Mouse (Mus musculus): ENCODE measurements around the gene Ccdc50.

The Ccdc50 gene

GRCm38 (mm10) chr16:27395251-27396037 lies 6.8 kb downstream of the Ccdc50 start:
- DNase-seq (ENCODE audit: low spot score in 2 of 2) = no peak

GRCm38 (mm10) chr16:27396951-27397350 lies 8.3 kb downstream of the Ccdc50 start:
- no peak for DNase-seq (ENCODE audit: low spot score in 2 of 2)

- DNase-seq (ENCODE audit: low spot score in 2 of 2) = no peak
These were observed 10.5 kb downstream of the Ccdc50 start for GRCm38 (mm10) chr16:27399026-27399718.

GRCm38 (mm10) chr16:27399719-27400253 lies 11.1 kb downstream of the Ccdc50 start:
- no peak for DNase-seq (ENCODE audit: low spot score in 2 of 2)

GRCm38 (mm10) chr16:27401579-27401978 lies 12.9 kb downstream of the Ccdc50 start:
- DNase-seq (ENCODE audit: low spot score in 2 of 2) = no peak

- DNase-seq (ENCODE audit: low spot score in 2 of 2) = no peak
These were observed 15.4 kb downstream of the Ccdc50 start for GRCm38 (mm10) chr16:27404107-27404506.

- no peak for DNase-seq (ENCODE audit: low spot score in 2 of 2)
These were observed 28.4 kb downstream of the Ccdc50 start for GRCm38 (mm10) chr16:27416937-27417584.

- DNase-seq (ENCODE audit: low spot score in 2 of 2) = no peak
These were observed 29.0 kb downstream of the Ccdc50 start for GRCm38 (mm10) chr16:27417632-27418031.

GRCm38 (mm10) chr16:27420982-27421381 lies 32.3 kb downstream of the Ccdc50 start:
- no peak for DNase-seq (ENCODE audit: low spot score in 2 of 2)

- DNase-seq (ENCODE audit: low spot score in 2 of 2) = no peak
These were observed 46.4 kb downstream of the Ccdc50 start for GRCm38 (mm10) chr16:27435034-27435433.

- DNase-seq (ENCODE audit: low spot score in 2 of 2) = no peak
These were observed 55.3 kb downstream of the Ccdc50 start for GRCm38 (mm10) chr16:27443941-27444340.

GRCm38 (mm10) chr16:27449360-27449759 lies 60.7 kb downstream of the Ccdc50 start:
- DNase-seq (ENCODE audit: low spot score in 2 of 2) = no peak

- no peak for DNase-seq (ENCODE audit: low spot score in 2 of 2)
These were observed 62.0 kb downstream of the Ccdc50 start for GRCm38 (mm10) chr16:27450655-27451054.

GRCm38 (mm10) chr16:27453396-27453795 lies 64.7 kb downstream of the Ccdc50 start:
- no peak for DNase-seq (ENCODE audit: low spot score in 2 of 2)

GRCm38 (mm10) chr16:27453823-27454222 lies 65.2 kb downstream of the Ccdc50 start:
- DNase-seq (ENCODE audit: low spot score in 2 of 2) = no peak

- peak; percentile 75 to 79 for DNase-seq (ENCODE audit: low spot score in 2 of 2)
These were observed 68.6 kb downstream of the Ccdc50 start for GRCm38 (mm10) chr16:27457273-27457672.

GRCm38 (mm10) chr16:27468731-27469130 lies 80.1 kb downstream of the Ccdc50 start:
- peak in 1 of 2 experiments; percentile 14 for DNase-seq (ENCODE audit: low spot score in 2 of 2)

GRCm38 (mm10) chr16:27471389-27471788 lies 82.7 kb downstream of the Ccdc50 start:
- DNase-seq (ENCODE audit: low spot score in 2 of 2) = no peak

GRCm38 (mm10) chr16:27483834-27484233 lies 95.2 kb downstream of the Ccdc50 start:
- no peak for DNase-seq (ENCODE audit: low spot score in 2 of 2)

Data from frontal cortex, postnatal 25 days (tissue).